Mouse (Mus musculus): ENCODE measurements around the gene Mtmr12.

The Mtmr12 gene

DNA sequence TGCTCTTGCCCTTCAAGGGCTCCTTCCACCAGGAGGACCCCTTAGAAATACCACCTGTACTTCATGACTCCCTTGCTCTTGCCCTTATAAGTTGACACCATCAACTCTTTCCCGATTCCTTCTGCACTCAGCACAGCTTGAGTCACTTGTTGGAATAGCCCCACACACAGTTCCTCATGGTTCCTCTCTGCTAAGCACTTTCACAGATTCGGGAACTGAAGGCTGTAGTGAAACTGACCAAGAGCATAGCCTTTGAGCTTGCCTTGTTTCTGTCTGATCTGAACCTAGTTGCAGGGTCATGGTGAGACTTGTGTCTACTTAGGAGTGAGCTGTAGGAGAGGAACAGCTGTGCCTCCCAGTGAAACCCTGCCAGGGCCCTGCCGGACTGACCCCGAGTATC is 28.2 kb downstream of the Mtmr12 start:
- in situ Hi-C loops (cut with MboI, MseI) = no loop called here

- in situ Hi-C loops (cut with MboI, MseI) = no loop called here
Measured at GRCm38 (mm10) chr15:12235559-12235958, 30.7 kb downstream of the Mtmr12 start.

- in situ Hi-C loops (cut with MboI, MseI) = no loop called here
Measured at GRCm38 (mm10) chr15:12235983-12236382, 31.2 kb downstream of the Mtmr12 start.

- in situ Hi-C loops (cut with MboI, MseI) = no loop called here
Measured at GRCm38 (mm10) chr15:12236961-12237360, 32.1 kb downstream of the Mtmr12 start.

DNA sequence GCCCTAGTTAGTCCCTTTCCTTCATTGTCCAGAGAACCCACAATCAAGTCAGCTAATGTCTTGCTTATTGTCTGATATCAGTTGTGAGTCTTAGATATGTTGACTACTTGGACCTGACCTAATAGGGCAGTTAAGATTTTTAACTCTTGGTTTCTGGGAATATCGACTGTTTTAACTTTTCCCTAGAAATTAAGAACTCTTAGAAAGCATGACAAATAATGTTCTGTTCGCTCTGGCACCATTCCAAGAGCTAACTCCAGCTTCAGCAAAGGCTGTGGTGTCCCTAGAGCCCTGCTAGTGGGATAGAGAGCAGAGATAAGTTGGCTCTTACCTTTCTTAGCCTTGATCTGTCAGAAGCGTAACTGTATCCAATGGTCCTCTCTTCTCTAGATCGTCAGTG is 32.7 kb downstream of the Mtmr12 start:
- in situ Hi-C loops (cut with MboI, MseI) = no loop called here

DNA sequence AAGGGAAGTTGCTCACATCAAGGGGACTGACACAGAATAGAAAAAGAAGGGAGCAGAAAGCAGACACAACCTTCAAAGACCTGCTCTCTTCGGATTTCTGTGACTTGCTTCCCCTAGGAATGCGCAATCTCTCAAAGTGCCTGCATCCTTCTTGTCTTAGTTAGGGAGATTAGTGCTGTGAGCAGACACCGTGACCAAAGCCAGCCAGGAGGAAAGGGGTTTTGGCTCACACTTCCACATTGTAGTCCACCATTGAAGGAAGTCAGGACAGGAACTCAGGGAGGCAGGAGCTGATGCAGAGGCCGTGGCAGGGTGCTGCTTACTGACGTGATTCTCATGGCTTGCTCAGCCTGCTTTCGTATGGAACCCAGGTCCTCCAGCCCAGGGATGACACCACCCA is 33.5 kb downstream of the Mtmr12 start:
- in situ Hi-C loops (cut with MboI, MseI) = no loop called here

GRCm38 (mm10) chr15:12240705-12241328 is 36.0 kb downstream of the Mtmr12 start:
- in situ Hi-C loops (cut with MboI, MseI) = no loop called here

DNA sequence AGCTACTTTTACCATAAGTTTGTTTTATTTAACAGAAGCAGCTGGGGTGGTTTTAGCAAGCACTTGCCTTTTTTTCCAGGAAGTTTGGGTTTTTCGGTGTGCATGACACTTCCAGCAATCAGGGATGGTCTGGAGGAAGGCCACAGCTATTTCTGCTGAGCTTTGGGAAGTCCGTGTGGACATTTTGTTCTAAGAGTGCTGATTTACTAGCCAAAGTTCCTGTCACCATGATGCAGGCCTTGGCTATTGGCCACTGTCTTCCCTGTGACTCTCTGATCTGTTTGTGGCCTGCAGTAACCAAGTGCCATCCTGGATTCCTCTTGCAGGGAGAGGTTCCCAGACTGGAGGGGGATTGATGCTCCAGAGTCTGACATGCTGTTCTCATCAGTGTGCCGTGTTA is 39.0 kb downstream of the Mtmr12 start:
- in situ Hi-C loops (cut with MboI, MseI) = no loop called here

DNA sequence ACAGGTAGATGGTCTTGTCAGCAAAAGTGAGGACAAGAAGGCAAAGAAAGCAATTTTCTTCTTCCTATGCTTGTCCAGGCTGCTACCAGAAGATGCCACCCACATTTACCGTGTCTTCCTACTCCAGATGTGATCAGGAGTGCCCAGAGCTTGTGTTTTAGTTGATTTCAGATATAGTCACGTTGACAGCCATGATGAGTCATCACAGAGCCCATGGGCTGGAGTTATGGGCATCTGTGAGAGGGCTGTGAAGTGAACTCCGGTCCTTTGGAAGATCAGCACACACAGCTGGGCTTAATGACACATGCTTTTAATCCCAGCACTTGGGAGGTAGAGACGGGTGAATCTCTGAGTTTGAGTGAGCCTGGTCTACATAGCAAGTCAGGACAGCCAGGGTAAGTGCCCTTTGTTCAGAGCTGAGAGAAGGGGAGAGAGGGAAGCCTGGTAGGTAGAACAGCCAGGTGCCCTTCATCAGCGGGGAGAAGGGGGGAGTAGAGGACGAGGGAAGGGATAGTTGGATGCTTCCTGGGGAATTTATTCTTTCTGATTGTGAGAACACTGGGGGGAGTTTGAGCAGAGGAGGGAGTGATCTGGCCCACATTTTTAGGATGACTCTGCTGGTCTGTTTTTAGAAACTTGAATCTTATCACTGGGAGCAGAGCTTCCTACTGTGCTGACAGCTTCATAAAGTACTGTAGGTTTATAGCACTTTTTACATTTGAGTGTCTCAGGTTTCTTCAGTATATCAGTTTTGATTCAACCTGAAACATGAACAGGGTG is 40.9 kb downstream of the Mtmr12 start:
- in situ Hi-C loops (cut with MboI, MseI) = no loop called here

- in situ Hi-C loops (cut with MboI, MseI) = no loop called here
Measured at GRCm38 (mm10) chr15:12246360-12247158, 41.7 kb downstream of the Mtmr12 start.

GRCm38 (mm10) chr15:12247159-12247603 is 42.4 kb downstream of the Mtmr12 start:
- in situ Hi-C loops (cut with MboI, MseI) = no loop called here

- in situ Hi-C loops (cut with MboI, MseI) = no loop called here
Measured at GRCm38 (mm10) chr15:12248279-12248678, 43.5 kb downstream of the Mtmr12 start.

- in situ Hi-C loops (cut with MboI, MseI) = no loop called here
Measured at GRCm38 (mm10) chr15:12250350-12250749, 45.5 kb downstream of the Mtmr12 start.

DNA sequence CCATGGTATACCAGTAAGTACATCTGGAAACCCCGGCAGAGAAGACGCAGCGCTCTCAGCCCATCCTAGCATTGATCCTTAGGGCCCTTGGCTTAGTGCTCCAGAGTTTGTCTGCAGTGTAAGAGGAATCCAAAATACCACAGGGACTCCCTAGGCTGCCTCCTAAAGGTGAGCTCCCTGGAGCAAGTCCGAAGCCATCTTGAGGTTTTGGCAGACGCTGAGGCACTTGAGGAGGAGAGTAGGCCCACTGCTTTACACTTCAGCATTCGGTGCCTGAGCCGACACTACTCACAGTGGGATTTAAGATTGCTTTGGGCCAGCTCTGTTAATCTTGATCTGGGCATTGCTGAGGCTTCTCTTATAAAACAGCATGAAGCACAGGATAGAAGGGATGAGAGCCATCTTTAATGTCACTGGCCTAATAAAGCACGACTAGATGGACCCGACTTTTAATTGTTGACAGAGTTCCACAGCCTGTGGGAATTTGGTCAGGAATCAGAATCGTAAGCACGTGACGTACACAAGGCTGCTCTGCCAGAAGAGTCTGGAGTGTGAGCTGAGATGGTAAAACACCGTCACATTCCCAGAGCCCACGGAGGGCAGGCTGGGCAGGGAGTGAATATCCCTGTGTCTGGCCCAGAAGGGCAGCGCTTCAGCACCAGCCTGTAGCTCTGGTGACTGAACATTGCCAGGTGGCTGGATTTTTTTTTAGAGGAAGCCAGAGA is 46.8 kb downstream of the Mtmr12 start:
- in situ Hi-C loops (cut with MboI, MseI) = no loop called here

DNA sequence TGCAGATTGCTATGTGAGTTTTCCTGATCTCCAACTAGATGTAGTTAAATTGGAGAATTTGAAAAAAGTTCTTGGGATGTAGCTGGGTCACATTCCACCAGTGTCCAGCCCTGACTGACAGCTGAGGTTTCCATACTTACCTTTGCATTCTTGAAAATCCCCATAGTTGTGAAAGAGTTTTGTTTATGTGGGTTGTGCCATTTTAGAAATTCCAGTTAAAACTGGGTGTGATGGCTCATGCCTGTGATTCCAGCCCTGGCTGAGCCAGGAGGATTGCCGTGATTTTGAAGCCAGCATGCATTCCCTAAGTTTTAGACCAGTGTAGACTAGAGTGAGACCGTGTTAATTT is 47.3 kb downstream of the Mtmr12 start:
- in situ Hi-C loops (cut with MboI, MseI) = no loop called here

DNA sequence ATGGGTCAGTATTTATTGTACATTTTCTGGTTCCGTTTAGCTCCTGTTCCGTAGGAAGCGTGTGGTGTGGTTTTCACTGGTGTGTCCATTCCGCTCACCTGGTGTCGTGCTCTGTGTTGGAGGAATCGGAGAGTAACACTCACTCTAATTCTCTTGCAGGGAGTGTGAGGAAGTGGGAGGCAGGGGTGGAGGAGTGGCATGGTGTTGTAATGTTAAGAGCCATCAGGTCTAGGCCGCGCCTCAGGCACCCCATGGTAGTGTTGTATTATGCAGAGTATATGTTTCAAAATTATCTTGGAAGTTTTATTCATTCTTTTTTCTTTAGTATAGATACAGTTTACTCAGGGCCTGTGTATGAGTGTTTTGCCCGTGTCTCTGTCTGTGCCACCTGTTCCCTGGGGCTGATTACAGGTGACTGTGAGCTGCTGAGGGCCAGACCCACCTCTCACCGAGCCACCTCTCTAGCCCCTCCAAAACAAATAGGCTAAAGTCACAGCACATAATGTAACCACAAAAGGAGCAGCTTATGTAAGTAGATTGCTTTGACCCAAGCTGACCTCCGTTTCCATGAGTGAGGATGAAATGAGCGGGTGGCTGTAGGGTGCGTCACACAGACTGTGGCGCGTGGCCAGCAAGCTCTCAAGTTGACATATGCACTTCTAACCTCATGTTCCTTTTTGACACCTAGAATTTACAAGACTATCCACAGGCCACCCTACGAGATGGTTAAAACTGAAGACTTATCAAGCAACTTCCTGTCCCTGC is 53.1 kb downstream of the Mtmr12 start:
- in situ Hi-C loops (cut with MboI, MseI) = no loop called here

DNA sequence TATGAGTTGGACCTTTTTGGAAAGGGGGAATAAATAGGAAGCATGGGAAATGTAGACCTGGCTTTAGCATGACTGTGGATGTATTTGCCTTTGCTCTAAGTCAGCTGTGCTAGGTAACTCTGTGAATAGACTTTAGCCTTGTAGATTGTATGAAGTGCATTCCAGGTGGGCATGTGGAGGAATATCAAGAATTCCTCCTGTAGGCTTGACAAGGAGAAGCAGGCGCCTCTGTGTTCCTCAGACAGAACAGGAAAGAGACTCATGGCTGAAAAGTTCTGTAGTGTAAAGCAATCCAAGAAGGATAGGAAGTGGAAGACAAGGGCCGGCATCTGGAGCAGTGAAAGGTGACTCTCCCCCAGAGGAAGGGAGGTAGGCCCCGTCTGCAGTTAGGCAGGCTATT is 58.2 kb downstream of the Mtmr12 start:
- in situ Hi-C loops (cut with MboI, MseI) = loop anchor here (10.0 kb wide), 1 partner anchor 312 kb away; no protein-coding TSS in a partner anchor

- in situ Hi-C loops (cut with MboI, MseI) = loop anchor here (5.0 to 10.0 kb wide), 2 partner anchors 74 to 308 kb away; no protein-coding TSS in a partner anchor
Measured at GRCm38 (mm10) chr15:12266460-12266859, 61.6 kb downstream of the Mtmr12 start.

- in situ Hi-C loops (cut with MboI, MseI) = loop anchor here (5.0 to 10.0 kb wide), 2 partner anchors 76 to 307 kb away; no protein-coding TSS in a partner anchor
Measured at GRCm38 (mm10) chr15:12268021-12268420, 63.2 kb downstream of the Mtmr12 start.

- in situ Hi-C loops (cut with MboI, MseI) = no loop called here
Measured at GRCm38 (mm10) chr15:12271340-12271739, 66.5 kb downstream of the Mtmr12 start.
